Mouse (Mus musculus) small intestine, adult 2 months (tissue): ENCODE data around the gene Tas1r2.

Source experiments
- CTCF ChIP-seq: fragments of 200-500 bp; IDR thresholded peaks from 2 replicates; pipeline ENCODE4 v1.5.1; 2012; ENCODE audit warnings: low read depth, mild to moderate bottlenecking, control low read depth, inconsistent platforms, low read length, moderate library complexity, mixed read lengths; ENCODE audit not compliant: insufficient replicate concordance, insufficient read length; ENCODE audit errors: extremely low read depth
- POLR2A ChIP-seq: fragments of 200-500 bp; IDR thresholded peaks from 2 replicates; pipeline ENCODE4 v1.6.1; 2012; ENCODE audit warnings: low read depth, mild to moderate bottlenecking, control low read depth, inconsistent platforms, low read length, moderate library complexity

DNA sequence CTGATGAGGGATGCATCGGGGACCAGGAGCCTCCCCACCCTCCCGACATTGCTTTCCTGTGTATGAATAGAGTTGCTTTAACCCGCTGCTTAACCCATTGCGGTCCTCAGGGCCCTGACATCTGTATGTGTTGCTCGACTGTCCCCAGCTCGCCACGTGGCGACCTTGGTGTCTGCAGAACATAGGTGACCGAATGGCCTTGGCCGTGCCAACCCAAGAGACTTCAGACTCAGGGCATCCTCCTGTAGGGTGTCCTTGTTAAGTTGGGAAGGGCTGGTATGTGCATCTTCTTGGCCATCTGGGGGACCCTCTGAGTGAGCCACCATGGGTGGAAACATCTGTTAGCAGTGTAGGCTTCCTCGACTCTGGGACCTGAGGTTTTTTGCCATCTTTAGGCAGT, 48.1 kb upstream of the Tas1r2 start:
- TF ChIP-seq CTCF, result no peak
- TF ChIP-seq POLR2A, result no peak
